Mouse (Mus musculus) mature B cell (primary cell): ENCODE data around the gene Bpifb5.
"Not testable (repeated sequence)": the region's sequence is repeated elsewhere in the genome, so short reads cannot be mapped to it uniquely, and the experiment has no call there.

ENCODE experiments used
- in situ Hi-C: fragments of 300-500 bp; cut with MboI; formaldehyde crosslinking; loops from 2 replicates; pipeline ENCODE4 v1.14.3; 2019

The Bpifb5 gene

GRCm38 (mm10) chr2:154223265-154223916, at the start of gene Bpifb5:
Bpifb5 (plus strand) TSS chr2:154223742.
- in situ Hi-C loops, result no loop called here

- in situ Hi-C loops, result not testable (repeated sequence)
These were observed 41.6 kb upstream of the Bpifb5 start for GRCm38 (mm10) chr2:154181900-154182299.

- in situ Hi-C loops, result not testable (repeated sequence)
These were observed 40.5 kb upstream of the Bpifb5 start for GRCm38 (mm10) chr2:154183061-154183460.

GRCm38 (mm10) chr2:154185319-154185718, 38.2 kb upstream of the Bpifb5 start:
- in situ Hi-C loops, result no loop called here

- in situ Hi-C loops, result no loop called here
These were observed 37.8 kb upstream of the Bpifb5 start for GRCm38 (mm10) chr2:154185748-154186147.

- in situ Hi-C loops, result no loop called here
These were observed 36.1 kb upstream of the Bpifb5 start for GRCm38 (mm10) chr2:154187468-154187867.

- in situ Hi-C loops, result no loop called here
These were observed 33.6 kb upstream of the Bpifb5 start for GRCm38 (mm10) chr2:154189877-154190434.

GRCm38 (mm10) chr2:154190546-154191258, 32.8 kb upstream of the Bpifb5 start, which contains the start of gene Bpifb1:
Bpifb1 (plus strand) TSS chr2:154190818.
- in situ Hi-C loops, result no loop called here

- in situ Hi-C loops, result no loop called here
These were observed 31.4 kb upstream of the Bpifb5 start for GRCm38 (mm10) chr2:154192141-154192540.

- in situ Hi-C loops, result no loop called here
These were observed 30.5 kb upstream of the Bpifb5 start for GRCm38 (mm10) chr2:154193071-154193470.

- in situ Hi-C loops, result no loop called here
These were observed 29.5 kb upstream of the Bpifb5 start for GRCm38 (mm10) chr2:154193994-154194504.

- in situ Hi-C loops, result no loop called here
These were observed 26.5 kb upstream of the Bpifb5 start for GRCm38 (mm10) chr2:154197036-154197435.

GRCm38 (mm10) chr2:154204630-154205029, 18.9 kb upstream of the Bpifb5 start:
- in situ Hi-C loops, result no loop called here

- in situ Hi-C loops, result no loop called here
These were observed 16.6 kb upstream of the Bpifb5 start for GRCm38 (mm10) chr2:154206908-154207307.

- in situ Hi-C loops, result no loop called here
These were observed 14.4 kb upstream of the Bpifb5 start for GRCm38 (mm10) chr2:154209112-154209511.

- in situ Hi-C loops, result no loop called here
These were observed 12.4 kb upstream of the Bpifb5 start for GRCm38 (mm10) chr2:154211121-154211520.

- in situ Hi-C loops, result no loop called here
These were observed 11.7 kb upstream of the Bpifb5 start for GRCm38 (mm10) chr2:154211881-154212280.

GRCm38 (mm10) chr2:154215191-154215590, 8.4 kb upstream of the Bpifb5 start:
- in situ Hi-C loops, result no loop called here

GRCm38 (mm10) chr2:154219950-154220349, 3.6 kb upstream of the Bpifb5 start:
- in situ Hi-C loops, result no loop called here

GRCm38 (mm10) chr2:154223917-154224273, 353 bp downstream of the Bpifb5 start:
- in situ Hi-C loops, result no loop called here

- in situ Hi-C loops, result no loop called here
These were observed 3.4 kb downstream of the Bpifb5 start for GRCm38 (mm10) chr2:154226991-154227390.

GRCm38 (mm10) chr2:154227830-154228229, 4.3 kb downstream of the Bpifb5 start:
- in situ Hi-C loops, result no loop called here

- in situ Hi-C loops, result no loop called here
These were observed 9.9 kb downstream of the Bpifb5 start for GRCm38 (mm10) chr2:154233426-154233825.
